Mouse (Mus musculus) embryo, embryonic 11.5 days (tissue): ENCODE data around the gene Tecr.
"Not testable (repeated sequence)": the region's sequence is repeated elsewhere in the genome, so short reads cannot be mapped to it uniquely, and the experiment has no call there.

Experiments
- DNase-seq: peaks from one replicate; pipeline ENCODE4 v3.0.0-alpha.2; 2012; ENCODE audit warnings: low read depth, low spot score

The Tecr gene

DNA sequence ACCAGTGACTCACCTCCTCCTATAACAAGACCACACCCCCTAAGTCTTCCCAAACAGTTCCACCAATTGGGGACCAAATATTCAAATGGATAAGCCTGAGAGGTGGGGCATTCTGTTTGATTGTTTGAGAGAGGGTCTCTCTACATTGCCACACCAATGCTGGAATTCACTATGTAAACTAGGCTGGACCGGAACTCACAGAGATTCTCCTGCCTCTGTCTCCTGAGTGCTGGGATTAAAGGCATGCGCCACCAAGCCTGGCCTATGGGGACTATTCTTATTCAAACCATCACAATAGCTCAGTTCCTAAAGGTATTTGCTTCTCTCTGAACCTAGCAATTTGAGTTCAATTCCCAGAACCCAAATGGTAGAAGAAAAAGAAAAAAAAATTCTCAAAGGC, 10.8 kb upstream of the Tecr start:
- no peak for DNase-seq

DNA sequence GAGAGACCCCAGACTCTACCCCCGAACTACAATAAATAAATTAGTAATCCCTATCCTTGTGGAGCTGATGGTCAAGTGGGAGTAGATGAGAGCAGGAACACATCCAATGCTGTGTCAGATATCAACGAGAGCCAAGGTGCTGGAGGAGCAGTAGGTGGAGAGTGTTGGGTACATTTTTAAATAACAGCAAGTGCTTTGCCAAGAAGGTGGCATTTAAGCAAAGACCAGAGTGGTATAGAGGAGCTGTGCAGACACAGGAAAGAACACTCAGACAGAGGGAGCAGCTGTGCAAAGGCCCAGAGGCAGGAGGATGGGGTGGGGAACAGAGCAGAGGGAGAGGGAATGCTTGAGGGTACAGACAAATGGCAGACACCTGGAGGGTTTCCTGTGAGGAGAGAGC, 9.3 kb upstream of the Tecr start:
- DNase-seq, result no peak

DNA sequence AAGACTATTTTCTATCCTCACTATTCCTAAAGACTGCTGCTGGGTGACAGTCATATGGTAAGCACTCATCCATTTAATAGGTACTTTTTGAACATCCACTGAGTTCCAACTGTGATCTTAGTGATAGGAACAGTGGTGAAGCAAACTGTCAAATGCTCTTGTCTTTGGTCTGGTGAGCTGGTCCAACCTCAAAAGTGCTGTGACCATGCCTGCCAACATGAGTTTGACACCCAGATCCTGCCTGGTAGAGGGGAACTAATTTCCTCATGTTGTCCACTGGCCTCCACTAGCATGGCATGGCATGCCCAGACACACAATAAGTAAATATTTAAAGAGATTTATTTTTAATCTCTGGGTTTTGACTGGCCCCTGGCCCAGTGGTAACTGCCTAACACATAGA, 8.9 kb upstream of the Tecr start:
- no peak for DNase-seq

DNA sequence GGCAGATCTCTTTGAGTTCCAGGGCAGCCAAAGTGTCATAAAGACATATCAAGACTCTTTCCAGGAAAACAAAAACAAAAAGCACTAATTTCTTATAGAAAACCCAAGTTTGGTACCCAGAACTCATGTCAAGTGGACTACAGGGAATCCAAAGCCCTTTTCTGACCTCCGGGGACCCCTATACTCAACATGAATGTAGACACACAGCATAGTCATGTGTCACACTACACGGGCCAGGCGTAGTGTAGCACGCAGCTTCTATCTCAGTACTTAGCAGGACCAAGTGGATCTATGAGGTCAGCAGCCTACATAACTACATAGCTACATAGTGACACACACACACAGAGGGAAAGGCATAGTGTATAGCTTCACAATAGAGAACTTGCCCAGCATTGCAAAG, 5.9 kb upstream of the Tecr start:
- DNase-seq, result no peak

DNA sequence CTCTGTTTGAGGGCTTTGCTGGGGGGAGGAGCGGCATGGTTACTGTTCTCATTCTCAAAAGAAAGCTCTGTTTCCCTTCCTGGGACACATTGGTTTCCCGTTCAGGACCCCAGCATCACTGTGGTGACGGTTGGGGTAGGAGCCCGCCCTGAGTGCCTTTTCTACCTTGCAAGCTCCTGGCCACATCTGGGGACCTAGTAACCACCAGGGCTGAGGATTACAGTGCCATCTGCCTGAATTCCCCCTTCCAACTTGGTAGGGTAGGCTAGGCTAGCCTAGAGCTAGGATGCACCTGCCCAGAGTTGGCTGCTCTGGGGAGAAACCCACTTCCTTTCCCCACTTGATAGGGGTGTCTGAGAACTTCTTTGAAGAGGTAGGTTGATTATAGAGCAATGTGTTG, 4.2 kb upstream of the Tecr start:
- no peak for DNase-seq

DNA sequence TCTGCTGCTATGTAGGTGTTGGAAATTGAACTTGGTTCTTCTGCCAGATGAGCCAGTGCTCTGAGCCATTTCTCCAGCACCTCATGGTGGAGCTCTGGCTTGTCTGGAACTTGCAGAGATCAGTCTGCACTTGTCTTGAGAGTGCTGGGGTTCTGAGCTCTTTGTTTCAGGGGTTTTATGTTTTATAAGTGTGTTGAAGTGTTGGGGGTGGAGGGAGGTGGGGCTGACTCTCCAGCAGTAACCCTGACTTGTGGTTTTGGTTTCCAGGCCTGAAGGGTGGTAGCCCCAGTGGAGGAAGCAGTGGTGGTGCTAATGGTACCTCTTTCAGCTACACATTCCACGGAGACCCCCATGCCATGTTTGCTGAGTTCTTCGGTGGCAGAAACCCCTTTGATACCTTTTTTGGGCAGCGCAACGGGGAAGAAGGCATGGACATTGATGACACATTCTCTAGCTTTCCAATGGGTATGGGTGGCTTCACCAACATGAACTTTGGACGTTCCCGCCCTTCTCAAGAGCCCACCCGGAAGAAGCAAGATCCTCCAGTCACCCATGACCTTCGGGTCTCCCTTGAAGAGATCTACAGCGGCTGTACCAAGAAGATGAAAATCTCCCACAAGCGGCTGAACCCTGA, 1.9 kb upstream of the Tecr start:
- no peak for DNase-seq

DNA sequence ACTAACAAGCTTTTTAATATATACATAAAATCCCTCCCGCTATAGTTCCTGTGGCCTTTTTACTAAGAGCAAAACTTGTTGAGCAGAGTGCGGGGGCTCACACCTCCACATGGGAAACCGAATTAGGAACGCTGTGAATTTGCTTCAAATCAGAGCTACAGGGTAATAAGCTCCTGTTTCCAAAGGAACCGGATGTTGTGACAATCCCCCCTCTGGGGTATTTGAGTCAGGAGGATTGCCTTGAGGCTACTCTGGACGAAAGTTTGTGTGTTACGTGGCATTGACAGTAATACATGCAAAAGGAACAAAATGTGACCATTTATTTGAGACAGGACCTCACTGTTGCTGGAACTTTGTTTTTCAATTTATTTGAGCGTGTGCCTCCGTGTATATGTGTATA, 1.3 kb upstream of the Tecr start:
- no peak for DNase-seq

DNA sequence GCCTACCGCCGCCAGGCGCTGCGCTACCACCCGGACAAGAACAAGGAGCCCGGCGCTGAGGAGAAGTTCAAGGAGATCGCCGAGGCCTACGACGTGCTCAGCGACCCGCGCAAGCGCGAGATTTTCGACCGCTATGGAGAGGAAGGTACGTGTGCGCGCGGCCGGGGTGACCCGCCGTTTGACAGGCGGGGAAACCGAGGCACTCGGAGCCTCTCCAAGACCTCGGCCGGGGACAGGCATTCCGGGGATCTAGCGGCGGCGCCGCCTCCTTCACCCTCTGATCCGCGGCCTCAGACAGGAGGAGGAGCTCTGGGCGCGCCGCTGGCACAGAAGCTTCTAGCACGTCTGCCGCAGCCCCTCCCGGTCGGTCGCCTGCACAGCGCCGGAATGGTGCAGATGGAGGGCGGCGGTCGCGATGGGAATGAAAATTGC, 643 bp upstream of the Tecr start:
- DNase-seq, result peak; percentile 47

DNA sequence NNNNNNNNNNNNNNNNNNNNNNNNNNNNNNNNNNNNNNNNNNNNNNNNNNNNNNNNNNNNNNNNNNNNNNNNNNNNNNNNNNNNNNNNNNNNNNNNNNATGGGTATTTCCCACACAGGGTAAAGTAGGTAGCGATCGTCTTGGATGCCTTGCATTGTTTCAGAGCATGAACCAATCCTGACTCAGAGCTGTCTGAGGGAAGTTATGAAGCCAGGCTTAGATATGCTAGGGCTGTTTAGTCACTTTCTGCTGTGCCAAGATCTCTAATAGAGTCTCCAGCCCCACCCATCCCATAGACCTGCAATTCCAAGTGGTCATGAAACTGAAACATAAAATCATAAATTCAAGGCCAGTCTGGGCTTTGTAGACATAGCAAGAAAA, 5.1 kb downstream of the Tecr start:
- no peak for DNase-seq

DNA sequence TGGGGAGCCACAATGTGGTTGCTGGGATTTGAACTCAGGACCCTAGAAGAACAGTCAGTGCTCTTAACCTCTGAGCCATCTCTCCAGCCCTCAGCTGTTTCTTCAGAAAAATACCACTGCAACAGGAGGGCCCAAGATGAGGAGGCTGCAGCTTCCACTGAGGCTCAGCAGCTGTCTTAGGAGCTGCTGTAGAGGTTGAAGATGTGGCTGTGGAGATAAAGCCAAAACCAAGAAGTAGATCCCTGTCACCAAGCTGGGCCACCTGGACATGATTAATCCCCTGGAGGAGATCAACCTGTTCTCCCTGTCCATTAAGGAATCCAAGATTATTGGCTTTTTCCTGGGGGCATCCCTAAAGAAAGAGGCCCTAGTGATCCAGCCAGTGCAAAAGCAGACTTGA, 8.0 kb downstream of the Tecr start:
- DNase-seq, result no peak

DNA sequence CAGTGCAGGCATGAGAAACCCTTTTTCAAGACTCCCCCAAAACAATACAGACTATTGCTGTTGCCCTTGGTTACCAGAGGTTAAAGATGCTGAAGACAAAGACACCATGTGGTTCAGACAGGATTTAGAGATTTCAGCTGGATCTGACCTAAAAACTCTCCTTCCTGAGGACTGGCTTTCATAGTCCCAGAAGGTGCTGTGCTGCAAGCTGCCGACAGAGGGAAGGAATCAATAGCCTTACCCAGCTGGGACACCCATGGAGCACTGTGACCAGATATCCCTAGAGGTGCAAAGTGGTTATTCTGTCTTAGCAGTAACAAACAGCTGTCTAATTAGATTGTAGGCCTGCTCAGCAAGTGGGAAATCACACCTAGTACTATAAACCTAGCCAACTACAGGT, 9.6 kb downstream of the Tecr start:
- DNase-seq, result no peak

DNA sequence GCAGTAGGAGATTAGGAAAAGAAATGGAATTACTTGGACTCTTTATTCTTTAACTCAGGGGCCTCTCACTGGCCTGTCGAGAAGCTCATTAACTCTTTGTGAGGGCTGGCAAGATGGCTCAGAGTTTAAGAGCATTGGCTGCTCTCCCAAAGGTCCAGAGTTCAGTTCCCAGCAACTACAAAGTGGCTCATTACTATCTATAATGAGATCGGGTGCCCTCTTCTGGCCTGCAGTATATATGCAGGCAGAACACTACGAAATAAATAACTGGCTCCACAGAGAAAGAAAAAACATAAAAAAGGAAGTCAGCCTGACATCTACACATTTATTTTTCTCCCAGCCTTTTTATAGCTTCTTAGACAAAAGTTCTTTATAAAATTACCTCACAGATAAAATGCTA, 11.4 kb downstream of the Tecr start:
- DNase-seq, result no peak

DNA sequence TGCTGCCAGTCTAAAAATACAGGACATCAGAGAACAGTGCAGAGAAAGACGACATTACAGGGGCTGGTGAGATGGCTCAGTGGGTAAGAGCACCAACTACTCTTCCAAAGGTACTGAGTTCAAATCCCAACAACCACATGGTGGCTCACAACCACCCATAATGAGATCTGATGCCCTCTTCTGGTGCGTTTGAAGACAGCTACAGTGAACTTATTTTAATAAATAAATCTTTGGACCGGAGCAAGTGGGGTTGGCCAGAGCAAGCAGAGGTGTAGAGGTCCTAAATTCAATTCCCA, 12.8 kb downstream of the Tecr start:
- not testable (repeated sequence) for DNase-seq

DNA sequence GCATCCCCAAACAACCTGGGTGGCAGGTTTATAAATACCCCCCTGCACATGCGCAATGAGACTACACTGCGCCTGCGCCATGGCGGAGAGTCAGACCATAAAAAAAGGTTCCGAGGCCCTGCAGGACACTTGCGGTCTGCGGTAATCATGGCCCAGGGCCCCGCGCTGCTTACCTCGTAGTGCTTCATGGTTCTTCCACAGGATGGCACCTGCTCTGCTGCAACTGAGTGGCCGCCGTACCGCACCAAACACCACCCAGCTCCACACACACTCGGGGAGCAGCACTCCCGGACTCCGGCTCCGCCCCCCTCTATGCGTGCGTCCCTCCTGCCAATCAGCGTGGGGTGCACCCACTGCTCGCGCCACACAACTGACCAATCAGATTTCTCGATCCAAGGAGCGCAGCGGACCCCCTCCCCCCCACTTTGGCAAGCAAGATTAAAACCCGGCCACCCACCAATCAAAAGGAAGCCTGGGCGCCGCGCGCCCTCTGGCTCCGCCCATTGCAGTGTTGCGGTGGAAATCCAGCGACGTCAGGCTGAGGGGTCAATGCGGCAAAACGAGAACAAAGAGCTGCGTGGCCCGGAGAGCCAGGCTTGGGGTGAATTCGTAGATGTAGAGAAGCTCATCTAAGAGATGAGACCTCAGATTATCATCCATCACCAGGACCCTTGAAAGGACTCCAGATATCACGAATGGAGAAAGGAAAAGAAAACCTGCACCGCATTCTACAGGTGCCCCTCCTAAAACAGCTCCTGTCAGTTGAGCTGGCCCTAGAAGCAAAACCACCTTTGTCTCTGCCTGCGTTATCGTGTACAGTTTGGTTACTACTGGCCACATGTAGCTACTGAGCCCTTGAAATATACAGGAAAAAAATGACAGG, 13.4 kb downstream of the Tecr start:
- DNase-seq, result peak; percentile 95

DNA sequence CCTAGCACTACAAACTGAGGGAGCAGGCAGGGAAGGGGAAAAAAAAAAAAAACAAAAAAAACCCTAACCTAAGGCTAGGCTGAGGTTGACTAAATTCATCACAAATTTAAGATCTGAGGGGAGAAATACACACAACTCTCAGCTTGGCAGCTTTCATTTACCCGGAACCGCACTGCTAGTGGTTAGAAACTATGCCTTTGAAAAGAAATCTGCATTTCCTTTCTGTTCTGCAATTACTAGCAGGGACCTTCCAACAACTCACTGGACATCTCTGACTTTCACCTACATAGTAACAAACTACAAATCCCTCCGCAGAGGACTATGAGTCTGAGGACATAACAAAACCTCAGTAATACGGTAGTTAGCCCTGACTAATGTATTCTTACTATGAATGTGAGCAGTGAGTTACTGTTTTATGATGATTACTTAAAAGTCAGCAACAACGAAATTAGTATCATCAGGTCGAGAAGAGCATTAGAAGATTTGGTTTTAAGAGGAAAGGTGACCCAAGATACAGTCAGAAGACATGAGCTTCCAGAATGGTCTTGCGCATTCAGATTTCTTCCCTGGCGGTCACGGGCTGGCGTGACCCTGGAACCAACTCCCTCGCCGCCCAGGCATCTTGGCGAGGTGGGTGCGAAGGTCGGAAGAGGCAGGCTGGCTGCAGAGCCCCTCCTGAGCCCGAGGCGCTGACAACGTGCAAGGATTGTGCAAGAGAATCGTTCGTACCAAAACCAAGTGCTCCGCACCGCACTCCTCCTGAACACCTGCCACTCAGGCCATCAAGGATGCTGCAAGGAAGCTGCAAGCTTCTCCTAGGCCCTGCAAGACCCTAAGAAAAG, 14.2 kb downstream of the Tecr start:
- no peak for DNase-seq

DNA sequence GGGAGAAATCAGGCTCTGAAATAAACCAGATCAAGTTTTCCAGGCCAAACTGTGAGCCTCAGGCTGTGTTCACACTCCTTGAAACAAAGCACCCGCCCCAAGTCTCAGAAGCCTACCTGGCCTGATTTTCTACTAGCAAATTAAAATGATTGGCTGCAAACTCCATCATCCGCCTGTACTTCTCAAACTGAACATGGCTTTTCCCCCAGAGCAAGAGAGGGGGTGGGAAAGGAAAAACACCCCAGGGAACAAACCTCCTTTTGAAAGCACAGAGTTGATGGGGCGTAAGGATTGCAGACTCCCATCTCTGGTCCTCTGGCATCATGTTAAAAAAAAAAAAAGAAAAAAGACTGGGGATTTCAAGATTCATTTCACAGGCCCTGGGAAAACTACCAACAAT, 15.1 kb downstream of the Tecr start:
- no peak for DNase-seq

DNA sequence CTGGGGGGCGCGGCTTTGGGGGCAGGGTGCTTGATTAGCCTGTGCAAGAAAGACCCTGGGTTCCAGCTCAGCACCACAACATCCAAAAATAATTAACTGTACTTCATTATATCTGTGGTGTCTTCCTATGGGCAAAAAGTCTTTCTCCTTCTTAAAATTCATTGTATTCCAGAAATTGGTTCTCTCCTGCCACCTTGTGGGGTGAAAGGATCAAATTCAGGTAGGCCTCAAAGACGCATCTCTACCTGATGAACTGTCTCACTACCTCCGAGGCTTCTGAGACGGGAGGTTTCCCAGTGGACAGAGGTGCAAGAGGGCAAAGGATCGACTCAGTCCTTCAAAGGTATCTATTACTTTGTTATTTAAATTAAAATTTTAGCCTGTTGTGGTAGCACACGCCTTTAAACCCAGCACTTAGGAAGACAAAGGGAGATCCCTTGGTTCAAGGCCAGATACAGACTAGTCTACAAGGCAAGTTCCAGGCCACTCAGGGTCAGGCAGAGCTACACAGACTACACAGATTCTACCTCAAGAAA, 17.2 kb downstream of the Tecr start:
- DNase-seq, result no peak

DNA sequence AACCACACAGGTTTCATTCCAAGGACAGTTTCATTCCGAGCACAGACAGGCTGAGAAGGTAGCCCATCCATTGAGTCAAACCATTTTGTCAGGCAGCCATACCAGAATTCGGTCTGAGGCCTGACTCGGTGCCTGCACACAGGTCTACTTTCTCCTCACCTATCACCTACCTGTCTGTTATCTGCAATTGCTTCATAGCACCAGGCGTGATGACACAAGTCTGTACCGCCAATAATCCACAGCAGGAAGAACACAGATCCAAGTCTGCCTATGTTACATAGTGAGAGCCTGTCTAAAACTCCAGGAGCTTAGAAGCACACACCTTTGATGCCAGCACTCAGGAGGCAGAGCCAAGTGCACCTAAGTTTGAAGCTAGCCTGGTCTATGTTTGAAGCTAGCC, 18.9 kb downstream of the Tecr start:
- no peak for DNase-seq

DNA sequence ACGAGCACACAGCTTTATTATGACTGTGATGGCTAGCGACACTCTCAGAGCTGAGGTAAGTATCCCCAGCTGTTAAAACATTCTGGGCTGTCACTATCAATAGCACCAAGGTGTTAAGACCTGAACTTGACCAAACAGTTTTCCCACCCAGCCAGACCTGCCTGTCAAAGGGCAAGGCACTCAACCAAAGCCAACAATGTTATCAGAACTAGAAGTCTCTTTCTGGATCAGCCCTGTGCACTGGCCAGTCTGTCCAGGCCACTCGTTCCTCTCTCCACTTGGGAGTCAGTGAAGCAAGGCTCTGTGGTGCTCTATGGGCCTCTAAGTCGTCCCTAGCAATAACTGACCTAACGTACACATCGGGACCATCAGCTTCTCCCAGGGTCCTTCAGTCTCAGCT, 20.1 kb downstream of the Tecr start:
- no peak for DNase-seq

DNA sequence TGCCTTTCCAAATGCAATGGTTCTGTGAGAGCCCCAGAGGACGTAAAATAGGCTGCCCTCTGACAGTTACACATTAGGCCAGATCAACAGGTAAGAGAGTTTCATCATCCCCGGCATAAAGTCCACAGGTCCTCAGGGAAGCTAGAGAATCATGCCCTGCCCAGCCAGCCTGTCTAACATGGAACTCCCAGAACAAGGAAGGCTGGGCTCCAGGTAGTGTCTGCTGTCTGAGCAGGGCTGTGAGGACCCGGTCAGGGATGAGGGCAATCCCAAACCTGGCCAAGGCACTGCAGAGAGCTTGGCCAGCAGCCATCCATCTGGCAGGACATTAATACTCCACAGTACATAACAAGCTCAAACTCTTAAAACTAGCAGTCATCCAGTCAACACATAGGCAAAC, 22.4 kb downstream of the Tecr start:
- no peak for DNase-seq

DNA sequence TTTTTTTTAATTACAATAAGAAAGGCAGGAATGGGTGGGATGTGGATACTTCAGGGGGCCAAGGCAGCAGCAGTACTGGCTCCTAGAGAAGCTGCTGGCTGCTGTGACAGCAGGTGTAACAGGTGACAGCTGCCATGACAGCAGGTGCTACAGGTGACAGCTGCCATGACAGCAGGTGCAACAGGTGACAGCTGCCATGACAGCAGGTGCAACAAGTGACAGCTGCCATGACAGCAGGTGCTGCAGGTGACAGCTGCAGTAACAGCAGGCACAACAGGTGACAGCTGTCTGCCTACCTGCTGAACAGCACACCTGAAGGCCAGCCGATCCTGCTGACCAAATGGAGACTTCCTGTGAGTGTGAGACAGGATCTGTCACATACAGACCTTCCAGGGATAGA, 23.0 kb downstream of the Tecr start:
- no peak for DNase-seq

DNA sequence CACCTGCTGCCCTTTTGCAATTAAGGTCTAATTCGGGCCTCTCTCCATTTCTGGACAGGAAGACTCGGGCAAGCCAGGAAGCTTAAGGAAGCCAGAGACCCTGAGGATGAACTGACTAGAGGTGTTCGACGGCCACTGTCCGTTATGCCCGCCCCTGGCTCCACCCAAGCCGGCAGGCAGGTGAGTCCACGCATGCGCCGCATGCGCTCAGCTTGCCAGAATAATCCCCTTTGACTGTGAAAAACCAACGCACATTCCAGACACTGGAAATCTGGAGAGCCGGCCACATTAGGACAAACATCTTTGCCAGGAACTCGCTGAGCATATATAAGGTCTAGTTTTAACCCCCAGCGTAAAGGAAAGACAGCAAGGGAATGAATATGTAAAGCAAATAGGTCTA, 24.5 kb downstream of the Tecr start:
- no peak for DNase-seq

DNA sequence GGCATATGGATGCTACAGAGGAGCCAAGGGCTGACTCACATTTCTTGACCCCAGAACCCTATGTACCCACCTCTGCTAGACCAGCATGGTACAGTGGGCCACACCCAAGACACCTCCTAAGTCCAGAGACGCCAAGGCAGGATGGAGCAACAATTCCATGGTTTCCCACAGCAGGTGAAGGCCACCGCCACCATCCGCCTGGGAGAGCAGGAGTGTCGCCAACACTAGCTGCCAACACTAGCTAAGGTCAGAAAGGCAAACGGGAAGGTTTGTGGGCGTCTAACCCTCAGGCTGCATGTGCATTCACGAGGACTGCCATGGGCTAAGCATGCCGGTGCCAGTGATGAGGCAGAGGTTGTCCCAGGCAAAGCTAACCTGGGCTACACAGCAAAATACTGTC, 25.5 kb downstream of the Tecr start:
- no peak for DNase-seq
